Mouse (Mus musculus) C2C12 (cell line): Measurements from ENCODE around the gene Fam131c.

Experiments
- CTCF ChIP-seq: IDR thresholded peaks from one replicate; pipeline ENCODE4 v1.5.1; 2011; ENCODE audit not compliant: control insufficient read depth, insufficient read depth, insufficient read length
- MAX ChIP-seq: IDR thresholded peaks from one replicate; pipeline ENCODE4 v1.6.1; 2011; ENCODE audit warnings: mild to moderate bottlenecking, control low read depth
- USF1 ChIP-seq: IDR thresholded peaks from one replicate; pipeline ENCODE4 v1.6.1; 2011; ENCODE audit warnings: low read depth, mild to moderate bottlenecking, control low read depth, moderate library complexity

DNA sequence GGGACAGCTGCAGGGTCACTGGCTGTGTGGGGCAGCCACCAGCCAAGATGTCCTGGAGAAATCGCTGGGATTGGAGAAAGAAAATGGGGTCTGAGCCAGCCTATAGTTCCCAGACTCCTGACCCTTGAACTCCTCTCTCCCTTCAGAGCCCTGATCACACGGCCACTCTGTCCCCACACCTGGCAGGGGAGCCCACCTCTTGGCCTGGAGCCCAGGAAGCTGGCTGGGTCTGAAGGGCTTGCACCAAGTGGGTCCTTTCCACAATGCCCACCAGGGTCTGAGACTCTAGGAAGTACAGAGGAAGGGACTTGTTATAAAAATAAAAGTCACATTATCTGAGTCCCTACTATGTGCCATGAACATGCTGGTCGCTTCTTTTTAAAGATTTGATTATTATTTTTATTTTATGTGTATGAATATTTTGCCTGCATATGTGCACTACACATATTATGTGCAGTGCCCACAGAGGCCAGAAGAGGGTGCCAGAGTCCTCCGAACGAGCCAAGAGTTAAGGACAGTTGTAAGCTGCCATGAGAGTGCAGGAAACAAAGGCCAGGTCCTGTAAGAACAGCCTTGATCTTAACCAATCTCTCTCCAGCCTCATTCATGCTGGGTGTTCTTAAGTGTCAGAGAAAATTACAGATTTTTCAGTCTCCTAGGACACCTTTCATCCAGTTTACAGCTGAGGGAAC is 19.2 kb downstream of the Fam131c start:
- TF ChIP-seq CTCF = peak; percentile 37
- no peak for TF ChIP-seq USF1
- no peak for TF ChIP-seq MAX
